In genomic region chr1:90638335-90638734, GRCm38 (mm10) we compare ENCODE assay signal across 21 mouse cellular contexts. TPM values are rescaled to one million over a fixed set of nuclear protein-coding genes. Genes with fewer than 3 reads are reported as not detected.
DNase-seq lines count a peak whose midpoint lies in the region; ATAC-seq lines count a peak whose summit lies in the region.
"Had no signal": no experiment of that assay in that cellular context is flagged by ENCODE, and none has a peak within 500 bp of the region (broad histone marks: within the 10 kb centered on the region; RNA-seq: fewer than 3 reads in every experiment).

No protein-coding gene starts in this region.

- H3K9ac ChIP-seq in lung, embryonic 15.5 days = no peak overlapping the region
- H3K9ac ChIP-seq: embryonic facial prominence, embryonic 15.5 days; forebrain, postnatal 0 days; hindbrain, embryonic 13.5 days; limb, embryonic 15.5 days; midbrain, embryonic 12.5 days; neural tube, embryonic 12.5 days had no signal

- H3K27ac ChIP-seq in lung, embryonic 15.5 days = no peak overlapping the region
- H3K27ac ChIP-seq: embryonic facial prominence, embryonic 15.5 days; gastrocnemius, adult 2 months; hindbrain, embryonic 13.5 days; layer of hippocampus, adult 2 months; limb, embryonic 15.5 days; midbrain, embryonic 12.5 days; neural tube, embryonic 12.5 days had no signal

- H3K4me1 ChIP-seq in lung, embryonic 15.5 days = peaks cover 6% of the 10 kb centered on the region
- H3K4me1 ChIP-seq: hindbrain, embryonic 13.5 days; midbrain, embryonic 12.5 days; neural tube, embryonic 12.5 days had no signal

- DNase-seq in kidney, adult 8-10 months = peak; percentile 8 to 23
- no peak for DNase-seq in kidney, adult 18-20 months
- peak; percentile 70 for DNase-seq in kidney, postnatal 14 days
- peak; percentile 67 to 86 for DNase-seq in lung, postnatal 4 days
- no peak for DNase-seq in adrenal gland, postnatal 25 days
- no peak for DNase-seq in thymus, postnatal 14 days
- DNase-seq: adrenal gland, postnatal 14 days; cerebellum, adult 11 months; cerebellum, postnatal 14 days; forebrain, postnatal 0 days; gastrocnemius, adult 2 months; thymus, postnatal 25 days had no signal

- WGBS in lung, embryonic 15.5 days = 30% methylated on average over 7 of the region's 7 CpGs

- H3K9me3 ChIP-seq in lung, embryonic 15.5 days = no peaks in the 10 kb centered on the region
- H3K9me3 ChIP-seq: embryonic facial prominence, embryonic 15.5 days; hindbrain, embryonic 13.5 days; limb, embryonic 15.5 days; midbrain, embryonic 12.5 days; neural tube, embryonic 12.5 days had no signal

- no peak overlapping the region for H3K4me2 ChIP-seq in lung, embryonic 15.5 days
- H3K4me2 ChIP-seq: embryonic facial prominence, embryonic 15.5 days; heart, embryonic 11.5 days; hindbrain, embryonic 13.5 days; limb, embryonic 15.5 days; midbrain, embryonic 12.5 days; neural tube, embryonic 12.5 days had no signal

- peak; percentile 88 for ATAC-seq in lung, embryonic 15.5 days (ENCODE audit: borderline replicate concordance, extremely low read depth, low FRiP score, low TSS enrichment)
- ATAC-seq: forebrain, postnatal 0 days; inflammation-experienced regulatory T-cells, adult 6 months had no signal

- H3K27me3 ChIP-seq in lung, embryonic 15.5 days = peaks cover 12% of the 10 kb centered on the region; the same call in 1 of the 2 replicates
- H3K27me3 ChIP-seq: embryonic facial prominence, embryonic 15.5 days; hindbrain, embryonic 13.5 days; limb, embryonic 15.5 days; midbrain, embryonic 12.5 days; neural tube, embryonic 12.5 days had no signal

- no peaks in the 10 kb centered on the region for H3K36me3 ChIP-seq in lung, embryonic 15.5 days
- H3K36me3 ChIP-seq: embryonic facial prominence, embryonic 15.5 days; hindbrain, embryonic 13.5 days; limb, embryonic 15.5 days; midbrain, embryonic 12.5 days; neural tube, embryonic 12.5 days had no signal

- H3K4me3 ChIP-seq in lung, embryonic 15.5 days = no peak overlapping the region
- H3K4me3 ChIP-seq: embryonic facial prominence, embryonic 15.5 days; gastrocnemius, adult 2 months; hindbrain, embryonic 13.5 days; layer of hippocampus, adult 2 months; limb, embryonic 15.5 days; midbrain, embryonic 12.5 days; neural tube, embryonic 12.5 days had no signal

RNA-seq across cellular contexts. Expression of gene Cops8, which starts 35.6 kb away (rescaled TPM):
- polyA plus RNA-seq in lung, embryonic 15.5 days (2015; fragmentation: Nextera tagmentation; extraction: Ambion mirVana) = 160 and 171 TPM in 2 replicates
- 71.7 and 74.6 TPM in 2 replicates for total RNA-seq in adrenal gland, postnatal 25 days (2021)

Comparison
In these comparisons a context has a peak if more than half of its experiments do, and no peak if none do; other contexts are left out.
1. DNase-seq: peak in kidney, adult 8-10 months (2 of 2), kidney, postnatal 14 days (single experiment) and lung, postnatal 4 days (2 of 2); none in kidney, adult 18-20 months (single experiment), adrenal gland, postnatal 25 days (single experiment) and thymus, postnatal 14 days (single experiment).